Mouse (Mus musculus) heart, adult 2 months (tissue): Measurements from ENCODE around the gene Dnm2.

Experiments
- CTCF ChIP-seq: fragments of 200-600 bp; IDR thresholded peaks from 2 replicates; pipeline ENCODE4 v1.8.1; 2022; ENCODE audit warnings: antibody characterized with exemption, mild to moderate bottlenecking, moderate library complexity
- EP300 ChIP-seq: fragments of 200-500 bp; IDR thresholded peaks from 2 replicates; pipeline ENCODE4 v1.6.1; 2011; ENCODE audit warnings: low read depth, low read length, control low read depth; ENCODE audit not compliant: insufficient read depth

GRCm38 (mm10) chr9:21503352-21503751 lies 78.6 kb downstream of the Dnm2 start:
- TF ChIP-seq CTCF (no peak), EP300 (no peak)
